In the genomic region with DNA sequence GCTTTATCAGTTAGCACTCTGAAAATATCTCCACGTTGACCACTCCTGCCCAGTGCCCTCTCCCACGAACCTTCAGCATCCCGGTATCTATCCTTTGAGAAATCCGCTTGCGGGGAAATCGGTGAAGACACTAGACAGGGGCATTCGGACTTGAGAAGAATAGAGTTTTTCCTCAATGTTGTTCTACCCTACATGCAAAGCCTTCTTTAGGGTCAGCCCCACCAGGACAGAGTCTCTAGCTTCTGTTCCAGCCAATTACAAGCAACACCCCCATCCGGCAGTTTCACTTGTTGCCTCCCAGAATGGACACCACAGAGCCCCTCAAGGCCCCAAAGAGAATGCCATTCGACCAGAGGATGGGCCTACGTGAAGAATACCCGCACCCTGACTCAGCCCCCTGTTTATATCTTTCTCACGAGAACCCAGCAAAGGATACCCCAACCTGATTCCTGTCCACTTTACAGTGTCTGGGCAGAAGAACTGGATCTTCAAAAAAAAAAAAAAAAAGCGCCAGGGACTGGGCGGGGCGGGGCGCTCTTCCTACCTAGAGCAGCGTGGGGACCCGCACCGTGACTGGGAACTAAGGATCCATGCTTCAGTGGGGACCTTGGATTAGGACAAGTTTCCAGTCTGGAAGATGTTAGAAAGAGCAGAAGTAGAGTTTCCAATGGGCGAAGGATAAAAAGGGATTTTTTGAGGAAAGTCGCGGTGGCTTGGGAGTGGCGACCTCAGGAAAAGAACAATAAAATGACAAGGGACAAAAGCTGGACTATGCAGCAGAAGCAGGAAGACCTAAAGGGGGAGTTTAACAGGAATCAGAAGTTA, we compare ENCODE assay signal across 8 mouse cellular contexts. TPM values are rescaled to one million over a fixed set of nuclear protein-coding genes. Genes with fewer than 3 reads are reported as not detected.
DNase-seq lines count a peak whose midpoint lies in the region; ATAC-seq and TF ChIP-seq lines count a peak whose summit lies in the region.

A gene (minus strand): TSS at position 51 of the 825 bp plus-strand sequence.

- peak within 1 kb of the TSS; percentile 88 for H3K4me2 ChIP-seq in forebrain, embryonic 12.5 days
- H3K4me2 ChIP-seq in midbrain, embryonic 12.5 days (replicated peaks): peak within 1 kb of the TSS; percentile 87

- peak within 1 kb of the TSS; percentile 72 for H3K4me3 ChIP-seq in E14TG2a.4 (replicated peaks; ENCODE audit: low read length)
- peak within 1 kb of the TSS; percentile 72 for H3K4me3 ChIP-seq in forebrain, embryonic 12.5 days (replicated peaks)
- H3K4me3 ChIP-seq in midbrain, embryonic 12.5 days: peak within 1 kb of the TSS; percentile 72
- H3K4me3 ChIP-seq in thymus, adult 2 months (ENCODE audit: control insufficient read depth, insufficient read depth, low read length): no peak within 1 kb of the TSS

- no peak for ATAC-seq in forebrain, embryonic 12.5 days (ENCODE audit: low FRiP score)
- ATAC-seq in midbrain, embryonic 12.5 days (ENCODE audit: low FRiP score, low read depth): 0 out of 2 replicates have a peak, but pooled peaks have one; percentile 0

- peak within 1 kb of the TSS; percentile 81 for H3K9ac ChIP-seq in forebrain, embryonic 12.5 days
- peak within 1 kb of the TSS; percentile 83 for H3K9ac ChIP-seq in midbrain, embryonic 12.5 days (replicated peaks)

- H3K4me1 ChIP-seq in E14TG2a.4 (replicated peaks; ENCODE audit: low read depth, low read length): peaks cover 30% of the 10 kb centered on the region
- peaks cover 24% of the 10 kb centered on the region for H3K4me1 ChIP-seq in forebrain, embryonic 12.5 days
- peaks cover 23% of the 10 kb centered on the region for H3K4me1 ChIP-seq in midbrain, embryonic 12.5 days
- H3K4me1 ChIP-seq in thymus, adult 2 months (replicated peaks; ENCODE audit: control insufficient read depth, insufficient read depth, low read length): no peaks in the 10 kb centered on the region

- TF ChIP-seq CTCF in E14TG2a.4 (conservative IDR thresholded peaks at IDR 0.05; ENCODE audit: low read length): no peak
- TF ChIP-seq CTCF in thymus, adult 2 months (IDR thresholded peaks at IDR 0.05; ENCODE audit: borderline replicate concordance, control insufficient read depth, extremely low read depth, insufficient read depth, low read length, poor library complexity): no peak

- 2% methylated on average over 23 of the region's 23 CpGs for WGBS in forebrain, embryonic 12.5 days
- WGBS in midbrain, embryonic 12.5 days: 1% methylated on average over 23 of the region's 23 CpGs
- WGBS in thymus, adult 2 months: 12% methylated on average over 23 of the region's 23 CpGs

- peaks cover 74% of the 10 kb centered on the region for H3K27me3 ChIP-seq in E14TG2a.4 (ENCODE audit: insufficient read depth, low read length)
- H3K27me3 ChIP-seq in forebrain, embryonic 12.5 days: peaks cover 39% of the 10 kb centered on the region
- peaks cover 49% of the 10 kb centered on the region for H3K27me3 ChIP-seq in midbrain, embryonic 12.5 days
- H3K27me3 ChIP-seq in thymus, adult 2 months (ENCODE audit: control insufficient read depth, insufficient read depth, low read length): peaks cover 10% of the 10 kb centered on the region

- no peaks in the 10 kb centered on the region for H3K36me3 ChIP-seq in E14TG2a.4 (ENCODE audit: insufficient read depth, low read length)
- H3K36me3 ChIP-seq in forebrain, embryonic 12.5 days (replicated peaks): no peaks in the 10 kb centered on the region
- no peaks in the 10 kb centered on the region for H3K36me3 ChIP-seq in midbrain, embryonic 12.5 days
- no peaks in the 10 kb centered on the region for H3K36me3 ChIP-seq in thymus, adult 2 months (ENCODE audit: control insufficient read depth, insufficient read depth, low read length)

- H3K9me3 ChIP-seq in E14TG2a.4 (ENCODE audit: low read length): no peaks in the 10 kb centered on the region
- H3K9me3 ChIP-seq in forebrain, embryonic 12.5 days: no peaks in the 10 kb centered on the region
- H3K9me3 ChIP-seq in midbrain, embryonic 12.5 days: no peaks in the 10 kb centered on the region

- no peak for TF ChIP-seq POLR2A in thymus, adult 2 months (IDR thresholded peaks at IDR 0.05; ENCODE audit: control insufficient read depth, extremely low read depth, insufficient read depth, low read length, poor library complexity)

- peak; percentile 9 for DNase-seq in adrenal gland, adult 2 months
- no peak for DNase-seq in adrenal gland, adult (ENCODE audit: inconsistent age in 2 of 2, low spot score in 1 of 2)
- DNase-seq in kidney, postnatal 14 days: peak; percentile 17
- no peak for DNase-seq in thymus, adult 2 months
- DNase-seq in thymus, postnatal 14 days: no peak

- H3K27ac ChIP-seq in forebrain, embryonic 12.5 days: peak within 1 kb of the TSS; percentile 85
- H3K27ac ChIP-seq in midbrain, embryonic 12.5 days (replicated peaks): peak within 1 kb of the TSS; percentile 90
- H3K27ac ChIP-seq in thymus, adult 2 months (ENCODE audit: control insufficient read depth, insufficient read depth, low read length): no peak within 1 kb of the TSS; the same call in 1 of the 2 replicates

RNA-seq across cellular contexts. Expression of the gene that starts here (rescaled TPM):
- total RNA-seq in adrenal gland, adult 2 months (2021): 10 to 100 TPM; 12.4 to 20.3 TPM
- 3.5 and 3.8 TPM in 2 replicates for polyA plus RNA-seq in adrenal gland, adult 2 months (2012; rRNA removed)
- 53.2 and 63.9 TPM in 2 replicates for polyA plus RNA-seq in forebrain, embryonic 12.5 days (2016; fragmentation: Nextera tagmentation; extraction: Ambion mirVana)
- 64.3 and 82.9 TPM in 2 replicates for polyA plus RNA-seq in midbrain, embryonic 12.5 days (2016; fragmentation: Nextera tagmentation; extraction: Ambion mirVana)
- polyA plus RNA-seq in thymus, adult 2 months (2012; rRNA removed): 1.3 and 2.6 TPM in 2 replicates

Comparison
In these comparisons a context has a peak if more than half of its experiments do, and no peak if none do; other contexts are left out.
1. RNA of the gene that starts here (polyA plus RNA-seq): 64.3 to 82.9 TPM in midbrain, embryonic 12.5 days and 53.2 to 63.9 TPM in forebrain, embryonic 12.5 days; 3.5 to 3.8 TPM in adrenal gland, adult 2 months and 1.3 to 2.6 TPM in thymus, adult 2 months; every median in the first group is over 10 times any median in the second.
2. DNase-seq: peak in adrenal gland, adult 2 months (single experiment) and kidney, postnatal 14 days (single experiment); none in adrenal gland, adult (0 of 2), thymus, adult 2 months (single experiment) and thymus, postnatal 14 days (single experiment).